Mouse (Mus musculus): Measurements from ENCODE around the gene Fbxo46. TPM values are rescaled to one million over a fixed set of nuclear protein-coding genes. Genes with fewer than 3 reads are reported as not detected.

Gene Fbxo46
- total and polyA plus RNA-seq, 3 experiments, result 10.1 to 13.7 TPM; not detected in 1

DNA sequence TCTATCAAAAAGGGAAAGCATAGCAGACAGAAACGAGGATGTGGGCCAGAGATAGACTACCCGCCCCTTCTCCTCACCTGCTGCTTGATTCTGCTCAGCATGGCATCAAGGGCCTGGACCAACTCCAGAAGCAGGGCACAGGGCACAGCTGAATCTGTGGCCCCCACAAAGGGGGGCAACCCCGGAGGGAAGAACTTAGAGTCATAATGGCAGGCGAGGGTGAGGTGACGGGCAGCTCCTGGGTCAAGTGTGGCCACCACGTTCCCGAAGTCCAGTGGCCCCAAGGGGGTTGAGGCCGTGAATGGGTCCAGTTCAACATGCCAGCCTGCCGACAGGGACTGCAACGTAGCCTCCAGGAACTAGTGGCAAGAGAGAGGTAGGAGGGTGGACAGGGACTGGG is 27.1 kb downstream of the Fbxo46 start:
- H3K9ac ChIP-seq (ENCODE audit: control insufficient read depth, low read depth, low read length, poor library complexity, severe bottlenecking), result no peak overlapping the region
- no peak for TF ChIP-seq GATA1 (IDR thresholded peaks at IDR 0.05; ENCODE audit: low read depth, low read length)
- TF ChIP-seq SIN3A (IDR thresholded peaks at IDR 0.05; ENCODE audit: low read length), result no peak
- TF ChIP-seq CTCF (IDR thresholded peaks at IDR 0.05 in 2 of 3, conservative IDR thresholded peaks at IDR 0.05 in 1 of 3; ENCODE audit: control insufficient read depth in 1 of 3, insufficient read depth in 1 of 3, low read depth in 2 of 3, low read length in 3 of 3, poor library complexity in 1 of 3, severe bottlenecking in 1 of 3), result no peak
- no peak for TF ChIP-seq MYC (IDR thresholded peaks at IDR 0.05; ENCODE audit: low read depth, low read length)
- no peaks in the 10 kb centered on the region for H3K9me3 ChIP-seq (replicated peaks; ENCODE audit: insufficient read depth, low read length)
- DNase-seq (ENCODE audit: low read depth, low spot score), result no peak
- no peaks in the 10 kb centered on the region for H3K27me3 ChIP-seq (ENCODE audit: control insufficient read depth in 1 of 2, insufficient read depth in 2 of 2, low read length in 2 of 2)
- H3K27ac ChIP-seq (ENCODE audit: control insufficient read depth, low read depth, low read length), result no peak overlapping the region
- peaks cover 14% of the 10 kb centered on the region for H3K79me2 ChIP-seq (ENCODE audit: control insufficient read depth, insufficient read depth, low read length, poor library complexity)
- peaks cover 0 to 6% of the 10 kb centered on the region in 2 experiments; a peak in 2 of 4 replicates for H3K36me3 ChIP-seq (ENCODE audit: control insufficient read depth in 1 of 2, insufficient read depth in 2 of 2, low read length in 2 of 2)
- peaks cover 4 to 17% of the 10 kb centered on the region in 2 experiments; a peak in 3 of 4 replicates for H3K4me1 ChIP-seq (ENCODE audit: control insufficient read depth in 1 of 2, insufficient read depth in 2 of 2, low read length in 2 of 2)
- no peak overlapping the region for H3K4me3 ChIP-seq (ENCODE audit: control insufficient read depth in 1 of 2, insufficient read depth in 1 of 2, low read depth in 2 of 2, low read length in 2 of 2)

DNA sequence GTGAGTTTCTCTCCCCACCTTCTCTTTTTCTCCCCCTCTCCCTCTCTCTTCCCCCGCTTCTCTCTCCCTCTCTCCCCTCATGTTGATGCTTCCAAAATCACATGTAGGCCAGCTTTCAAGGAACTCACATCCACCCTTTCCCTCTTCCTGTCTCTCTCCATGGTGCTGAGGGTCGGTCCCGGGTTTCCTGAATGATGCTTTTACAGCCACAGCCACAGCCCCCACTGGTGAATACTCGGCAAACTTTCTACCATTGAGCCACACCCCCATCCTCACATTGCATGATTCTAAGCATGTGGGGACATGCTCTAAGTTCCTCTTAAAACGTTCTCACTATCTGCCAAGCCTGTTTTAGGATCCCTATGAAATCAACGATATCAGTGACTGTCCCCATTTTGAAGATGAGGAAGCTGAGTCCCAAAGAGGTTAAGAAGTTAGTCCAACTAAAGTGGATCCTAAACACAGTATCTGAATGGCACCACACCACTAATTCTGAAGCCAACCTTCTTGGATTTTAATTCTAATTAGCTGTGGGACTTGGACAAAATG is 27.9 kb downstream of the Fbxo46 start:
- no peak for TF ChIP-seq POLR2AphosphoS2 (IDR thresholded peaks at IDR 0.05; ENCODE audit: low read length)
- TF ChIP-seq MYC (IDR thresholded peaks at IDR 0.05; ENCODE audit: low read depth, low read length), result peak; percentile 60; the same call in 1 of the 2 replicates
- no peak for TF ChIP-seq MEF2A (IDR thresholded peaks at IDR 0.05; ENCODE audit: extremely low read depth, insufficient replicate concordance, low read depth, low read length, poor library complexity, severe bottlenecking)
- peak; percentile 63 for TF ChIP-seq GATA1 (IDR thresholded peaks at IDR 0.05; ENCODE audit: low read depth, low read length)
- TF ChIP-seq CTCF (IDR thresholded peaks at IDR 0.05 in 2 of 3, conservative IDR thresholded peaks at IDR 0.05 in 1 of 3; ENCODE audit: control insufficient read depth in 1 of 3, insufficient read depth in 1 of 3, low read depth in 2 of 3, low read length in 3 of 3, poor library complexity in 1 of 3, severe bottlenecking in 1 of 3), result no peak
- TF ChIP-seq MXI1 (IDR thresholded peaks at IDR 0.05; ENCODE audit: low read depth, low read length), result peak; percentile 33; the same call in 1 of the 2 replicates
- no peak for TF ChIP-seq ELF1 (IDR thresholded peaks at IDR 0.05; ENCODE audit: low read depth, low read length)
- peak; percentile 57 for TF ChIP-seq SIN3A (IDR thresholded peaks at IDR 0.05; ENCODE audit: low read length)
- no peak for TF ChIP-seq POLR2AphosphoS5 (IDR thresholded peaks at IDR 0.05; ENCODE audit: borderline replicate concordance, low read depth, low read length)
- no peak for TF ChIP-seq NELFE (IDR thresholded peaks at IDR 0.05; ENCODE audit: low read depth, low read length)
- Histone ChIP-seq H3K36me3 (ENCODE audit: control insufficient read depth in 1 of 2, insufficient read depth in 2 of 2, low read length in 2 of 2) (peaks cover 0 to 6% of the 10 kb centered on the region in 2 experiments; a peak in 2 of 4 replicates), H3K9ac (ENCODE audit: control insufficient read depth, low read depth, low read length, poor library complexity, severe bottlenecking) (no peak overlapping the region)

DNA sequence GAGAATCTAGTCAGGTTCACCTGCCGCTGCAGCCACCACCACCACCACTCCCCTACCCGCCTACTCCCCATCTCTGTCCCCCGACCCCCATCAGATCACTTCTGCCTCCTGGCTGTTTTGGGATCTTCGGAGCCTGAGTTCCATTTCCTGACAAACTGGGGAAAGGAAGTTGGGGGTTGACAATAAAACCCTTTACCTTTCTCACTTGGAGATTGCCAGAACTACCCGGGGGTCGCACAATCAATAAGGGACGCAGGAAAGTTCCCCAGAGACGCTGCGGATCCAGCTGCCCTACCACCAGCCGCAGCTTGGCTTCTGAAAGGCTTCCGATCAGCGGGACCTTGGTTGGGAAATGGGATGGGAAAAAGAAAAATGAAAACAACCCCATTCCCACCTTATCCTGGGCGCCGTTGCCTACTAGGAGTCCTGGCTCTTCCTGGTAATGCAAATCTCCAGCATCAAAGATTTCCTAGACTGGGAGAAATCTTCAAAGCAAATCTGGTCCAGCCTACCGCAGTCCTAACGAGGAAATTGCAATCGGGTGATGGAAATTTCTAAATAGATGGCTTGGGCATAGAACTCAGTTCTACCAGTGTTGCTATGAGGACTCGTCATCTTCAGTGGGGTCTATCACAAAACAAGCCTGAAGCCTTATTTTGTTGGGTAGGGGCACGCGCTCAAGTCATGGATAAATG is 28.7 kb downstream of the Fbxo46 start:
- TF ChIP-seq GATA1 (IDR thresholded peaks at IDR 0.05; ENCODE audit: low read depth, low read length), result peak; percentile 55; the same call in 1 of the 2 replicates
- peak in 1 of 2 experiments; percentile 27; a peak in 1 of 4 replicates for TF ChIP-seq EP300 (IDR thresholded peaks at IDR 0.05; ENCODE audit: low read depth in 1 of 2, low read length in 2 of 2)
- TF ChIP-seq USF2 (IDR thresholded peaks at IDR 0.05; ENCODE audit: borderline replicate concordance in 1 of 2, insufficient read depth in 1 of 2, low read depth in 1 of 2, low read length in 2 of 2), result no peak
- 0 out of 2 replicates have a peak, but pooled peaks have one; percentile 7 for TF ChIP-seq E2F4 (IDR thresholded peaks at IDR 0.05; ENCODE audit: borderline replicate concordance, low read depth, low read length)
- H3K36me3 ChIP-seq (ENCODE audit: control insufficient read depth in 1 of 2, insufficient read depth in 2 of 2, low read length in 2 of 2), result peaks cover 0 to 6% of the 10 kb centered on the region in 2 experiments; a peak in 2 of 4 replicates

More for the DNA sequence above, 27.9 kb downstream of the Fbxo46 start:
- Histone ChIP-seq H3K79me2 (ENCODE audit: control insufficient read depth, insufficient read depth, low read length, poor library complexity) (peaks cover 14% of the 10 kb centered on the region), H3K27me3 (ENCODE audit: control insufficient read depth in 1 of 2, insufficient read depth in 2 of 2, low read length in 2 of 2) (no peaks in the 10 kb centered on the region), H3K4me1 (ENCODE audit: control insufficient read depth in 1 of 2, insufficient read depth in 2 of 2, low read length in 2 of 2) (peaks cover 4 to 17% of the 10 kb centered on the region in 2 experiments; a peak in 3 of 4 replicates), H3K27ac (ENCODE audit: control insufficient read depth, low read depth, low read length) (no peak overlapping the region), H3K4me3 (ENCODE audit: control insufficient read depth in 1 of 2, insufficient read depth in 1 of 2, low read depth in 2 of 2, low read length in 2 of 2) (no peak overlapping the region), H3K9me3 (replicated peaks; ENCODE audit: insufficient read depth, low read length) (no peaks in the 10 kb centered on the region)
- DNase-seq (ENCODE audit: low read depth, low spot score), result peak; percentile 57

More for the DNA sequence above, 28.7 kb downstream of the Fbxo46 start:
- no peak for DNase-seq (ENCODE audit: low read depth, low spot score)
- peaks cover 4 to 17% of the 10 kb centered on the region in 2 experiments; a peak in 3 of 4 replicates for H3K4me1 ChIP-seq (ENCODE audit: control insufficient read depth in 1 of 2, insufficient read depth in 2 of 2, low read length in 2 of 2)
- H3K27ac ChIP-seq (ENCODE audit: control insufficient read depth, low read depth, low read length), result peak overlapping the region; percentile 94
- H3K79me2 ChIP-seq (ENCODE audit: control insufficient read depth, insufficient read depth, low read length, poor library complexity), result peaks cover 14% of the 10 kb centered on the region
- H3K27me3 ChIP-seq (ENCODE audit: control insufficient read depth in 1 of 2, insufficient read depth in 2 of 2, low read length in 2 of 2), result no peaks in the 10 kb centered on the region
- no peaks in the 10 kb centered on the region for H3K9me3 ChIP-seq (replicated peaks; ENCODE audit: insufficient read depth, low read length)
- peak overlapping the region; percentile 71 to 89 for H3K4me3 ChIP-seq (ENCODE audit: control insufficient read depth in 1 of 2, insufficient read depth in 1 of 2, low read depth in 2 of 2, low read length in 2 of 2)
- H3K9ac ChIP-seq (ENCODE audit: control insufficient read depth, low read depth, low read length, poor library complexity, severe bottlenecking), result peak overlapping the region; percentile 85
